Mouse (Mus musculus): ENCODE data around the gene Astn2. TPM values are rescaled to one million over a fixed set of nuclear protein-coding genes. Genes with fewer than 3 reads are reported as not detected.
A peak's percentile ranks its signal among the peaks of the same experiment; 100 is the strongest.

The Astn2 gene
- polyA plus RNA-seq, 1 experiment from 2014 or later: 0.61 TPM

GRCm38 (mm10) chr4:65449171-65449570, 955.2 kb downstream of the Astn2 start:
- 68% methylated on average over 4 of the region's 4 CpGs for WGBS
- no peak for ATAC-seq (ENCODE audit: insufficient number of reproducible peaks, insufficient read depth, low FRiP score, low read depth)
- Histone ChIP-seq H3K36me3 (ENCODE audit: control insufficient read depth, insufficient read depth, low read length) (no peaks in the 10 kb centered on the region), H3K9me3 (ENCODE audit: control insufficient read depth, low read length) (no peaks in the 10 kb centered on the region), H3K4me3 (ENCODE audit: control insufficient read depth in 1 of 2, insufficient read depth in 1 of 2, low read depth in 1 of 2, low read length in 2 of 2) (no peak overlapping the region), H3K4me2 (ENCODE audit: low read length) (no peak overlapping the region), H3K27ac (replicated peaks in 1 of 2; ENCODE audit: control insufficient read depth in 1 of 2, insufficient read depth in 1 of 2, low read depth in 2 of 2, low read length in 2 of 2) (no peak overlapping the region), H3K27me3 (ENCODE audit: control insufficient read depth, insufficient read depth, low read length) (no peaks in the 10 kb centered on the region), H3K9ac (ENCODE audit: low read length) (no peak overlapping the region), H3K4me1 (ENCODE audit: control insufficient read depth in 2 of 2, insufficient read depth in 2 of 2, low read length in 2 of 2) (no peaks in the 10 kb centered on the region)

GRCm38 (mm10) chr4:65441746-65442145, 962.7 kb downstream of the Astn2 start:
- no peaks in the 10 kb centered on the region for H3K9me3 ChIP-seq (ENCODE audit: control insufficient read depth, low read length)
- no peak overlapping the region for H3K9ac ChIP-seq (ENCODE audit: low read length)
- 55% methylated on average over 4 of the region's 4 CpGs for WGBS
- H3K4me2 ChIP-seq (ENCODE audit: low read length): no peak overlapping the region
- no peaks in the 10 kb centered on the region for H3K27me3 ChIP-seq (ENCODE audit: control insufficient read depth, insufficient read depth, low read length)
- no peak overlapping the region for H3K4me3 ChIP-seq (ENCODE audit: control insufficient read depth in 1 of 2, insufficient read depth in 1 of 2, low read depth in 1 of 2, low read length in 2 of 2)
- no peaks in the 10 kb centered on the region for H3K4me1 ChIP-seq (ENCODE audit: control insufficient read depth in 2 of 2, insufficient read depth in 2 of 2, low read length in 2 of 2)
- no peaks in the 10 kb centered on the region for H3K36me3 ChIP-seq (ENCODE audit: control insufficient read depth, insufficient read depth, low read length)
- H3K27ac ChIP-seq (replicated peaks in 1 of 2; ENCODE audit: control insufficient read depth in 1 of 2, insufficient read depth in 1 of 2, low read depth in 2 of 2, low read length in 2 of 2): no peak overlapping the region; a peak in 1 of 4 replicates
- ATAC-seq (ENCODE audit: insufficient number of reproducible peaks, insufficient read depth, low FRiP score, low read depth): no peak

- Histone ChIP-seq H3K27ac (replicated peaks in 1 of 2; ENCODE audit: control insufficient read depth in 1 of 2, insufficient read depth in 1 of 2, low read depth in 2 of 2, low read length in 2 of 2) (no peak overlapping the region), H3K4me1 (ENCODE audit: control insufficient read depth in 2 of 2, insufficient read depth in 2 of 2, low read length in 2 of 2) (peaks cover 4% of the 10 kb centered on the region in 2 experiments; a peak in 1 of 4 replicates), H3K27me3 (ENCODE audit: control insufficient read depth, insufficient read depth, low read length) (no peaks in the 10 kb centered on the region), H3K9ac (ENCODE audit: low read length) (no peak overlapping the region), H3K36me3 (ENCODE audit: control insufficient read depth, insufficient read depth, low read length) (no peaks in the 10 kb centered on the region), H3K4me2 (ENCODE audit: low read length) (no peak overlapping the region), H3K4me3 (ENCODE audit: control insufficient read depth in 1 of 2, insufficient read depth in 1 of 2, low read depth in 1 of 2, low read length in 2 of 2) (no peak overlapping the region), H3K9me3 (ENCODE audit: control insufficient read depth, low read length) (no peaks in the 10 kb centered on the region)
- ATAC-seq (ENCODE audit: insufficient number of reproducible peaks, insufficient read depth, low FRiP score, low read depth): no peak
- 50% methylated on average over 3 of the region's 3 CpGs for WGBS
These were observed 973.6 kb downstream of the Astn2 start for GRCm38 (mm10) chr4:65430804-65431203.

GRCm38 (mm10) chr4:65427480-65427879, 976.9 kb downstream of the Astn2 start:
- Histone ChIP-seq H3K4me1 (ENCODE audit: control insufficient read depth in 2 of 2, insufficient read depth in 2 of 2, low read length in 2 of 2) (peaks cover 4% of the 10 kb centered on the region in 2 experiments; a peak in 1 of 4 replicates), H3K4me3 (ENCODE audit: control insufficient read depth in 1 of 2, insufficient read depth in 1 of 2, low read depth in 1 of 2, low read length in 2 of 2) (no peak overlapping the region), H3K9me3 (ENCODE audit: control insufficient read depth, low read length) (no peaks in the 10 kb centered on the region), H3K9ac (ENCODE audit: low read length) (no peak overlapping the region), H3K4me2 (ENCODE audit: low read length) (no peak overlapping the region), H3K27ac (replicated peaks in 1 of 2; ENCODE audit: control insufficient read depth in 1 of 2, insufficient read depth in 1 of 2, low read depth in 2 of 2, low read length in 2 of 2) (no peak overlapping the region), H3K36me3 (ENCODE audit: control insufficient read depth, insufficient read depth, low read length) (no peaks in the 10 kb centered on the region), H3K27me3 (ENCODE audit: control insufficient read depth, insufficient read depth, low read length) (no peaks in the 10 kb centered on the region)
- 58% methylated on average over 3 of the region's 3 CpGs for WGBS
- ATAC-seq (ENCODE audit: insufficient number of reproducible peaks, insufficient read depth, low FRiP score, low read depth): 0 out of 2 replicates have a peak, but pooled peaks have one; percentile 26

- ATAC-seq (ENCODE audit: insufficient number of reproducible peaks, insufficient read depth, low FRiP score, low read depth): no peak; the same call in 1 of the 2 replicates
- Histone ChIP-seq H3K4me3 (ENCODE audit: control insufficient read depth in 1 of 2, insufficient read depth in 1 of 2, low read depth in 1 of 2, low read length in 2 of 2) (no peak overlapping the region), H3K9me3 (ENCODE audit: control insufficient read depth, low read length) (no peaks in the 10 kb centered on the region), H3K27ac (replicated peaks in 1 of 2; ENCODE audit: control insufficient read depth in 1 of 2, insufficient read depth in 1 of 2, low read depth in 2 of 2, low read length in 2 of 2) (no peak overlapping the region; a peak in 1 of 4 replicates), H3K27me3 (ENCODE audit: control insufficient read depth, insufficient read depth, low read length) (no peaks in the 10 kb centered on the region), H3K4me1 (ENCODE audit: control insufficient read depth in 2 of 2, insufficient read depth in 2 of 2, low read length in 2 of 2) (peaks cover 4% of the 10 kb centered on the region in 2 experiments; a peak in 1 of 4 replicates), H3K9ac (ENCODE audit: low read length) (no peak overlapping the region), H3K36me3 (ENCODE audit: control insufficient read depth, insufficient read depth, low read length) (no peaks in the 10 kb centered on the region), H3K4me2 (ENCODE audit: low read length) (no peak overlapping the region)
- WGBS: 35% methylated on average over 5 of the region's 5 CpGs
These were observed 978.0 kb downstream of the Astn2 start for GRCm38 (mm10) chr4:65426437-65426836.

GRCm38 (mm10) chr4:65423068-65423625, 981.3 kb downstream of the Astn2 start:
- Histone ChIP-seq H3K27me3 (ENCODE audit: control insufficient read depth, insufficient read depth, low read length) (no peaks in the 10 kb centered on the region), H3K4me3 (ENCODE audit: control insufficient read depth in 1 of 2, insufficient read depth in 1 of 2, low read depth in 1 of 2, low read length in 2 of 2) (no peak overlapping the region), H3K9ac (ENCODE audit: low read length) (no peak overlapping the region), H3K4me1 (ENCODE audit: control insufficient read depth in 2 of 2, insufficient read depth in 2 of 2, low read length in 2 of 2) (peaks cover 8 to 20% of the 10 kb centered on the region in 2 experiments; a peak in 3 of 4 replicates), H3K27ac (replicated peaks in 1 of 2; ENCODE audit: control insufficient read depth in 1 of 2, insufficient read depth in 1 of 2, low read depth in 2 of 2, low read length in 2 of 2) (no peak overlapping the region), H3K4me2 (ENCODE audit: low read length) (no peak overlapping the region), H3K9me3 (ENCODE audit: control insufficient read depth, low read length) (no peaks in the 10 kb centered on the region), H3K36me3 (ENCODE audit: control insufficient read depth, insufficient read depth, low read length) (no peaks in the 10 kb centered on the region)
- 79% methylated on average over 3 of the region's 3 CpGs for WGBS
- no peak for ATAC-seq (ENCODE audit: insufficient number of reproducible peaks, insufficient read depth, low FRiP score, low read depth)

- WGBS: 80% methylated on average over 2 of the region's 2 CpGs
- ATAC-seq (ENCODE audit: insufficient number of reproducible peaks, insufficient read depth, low FRiP score, low read depth): no peak
- H3K36me3 ChIP-seq (ENCODE audit: control insufficient read depth, insufficient read depth, low read length): no peaks in the 10 kb centered on the region
- no peaks in the 10 kb centered on the region for H3K9me3 ChIP-seq (ENCODE audit: control insufficient read depth, low read length)
- H3K4me2 ChIP-seq (ENCODE audit: low read length): no peak overlapping the region
- peak overlapping the region; percentile 57 to 78; a peak in 3 of 4 replicates for H3K27ac ChIP-seq (replicated peaks in 1 of 2; ENCODE audit: control insufficient read depth in 1 of 2, insufficient read depth in 1 of 2, low read depth in 2 of 2, low read length in 2 of 2)
- H3K4me3 ChIP-seq (ENCODE audit: control insufficient read depth in 1 of 2, insufficient read depth in 1 of 2, low read depth in 1 of 2, low read length in 2 of 2): no peak overlapping the region
- no peaks in the 10 kb centered on the region for H3K27me3 ChIP-seq (ENCODE audit: control insufficient read depth, insufficient read depth, low read length)
- peaks cover 4 to 17% of the 10 kb centered on the region in 2 experiments; a peak in 3 of 4 replicates for H3K4me1 ChIP-seq (ENCODE audit: control insufficient read depth in 2 of 2, insufficient read depth in 2 of 2, low read length in 2 of 2)
- H3K9ac ChIP-seq (ENCODE audit: low read length): no peak overlapping the region
These were observed 983.1 kb downstream of the Astn2 start for GRCm38 (mm10) chr4:65421272-65421671.

- no peak overlapping the region for H3K4me3 ChIP-seq (ENCODE audit: control insufficient read depth in 1 of 2, insufficient read depth in 1 of 2, low read depth in 1 of 2, low read length in 2 of 2)
- H3K9me3 ChIP-seq (ENCODE audit: control insufficient read depth, low read length): no peaks in the 10 kb centered on the region
- WGBS: 0% methylated on average over 3 of the region's 3 CpGs
- peaks cover 4 to 17% of the 10 kb centered on the region in 2 experiments; a peak in 3 of 4 replicates for H3K4me1 ChIP-seq (ENCODE audit: control insufficient read depth in 2 of 2, insufficient read depth in 2 of 2, low read length in 2 of 2)
- peak; percentile 79; the same call in 1 of the 2 replicates for ATAC-seq (ENCODE audit: insufficient number of reproducible peaks, insufficient read depth, low FRiP score, low read depth)
- no peaks in the 10 kb centered on the region for H3K36me3 ChIP-seq (ENCODE audit: control insufficient read depth, insufficient read depth, low read length)
- H3K9ac ChIP-seq (ENCODE audit: low read length): no peak overlapping the region
- peak overlapping the region; percentile 57 to 78 for H3K27ac ChIP-seq (replicated peaks in 1 of 2; ENCODE audit: control insufficient read depth in 1 of 2, insufficient read depth in 1 of 2, low read depth in 2 of 2, low read length in 2 of 2)
- no peaks in the 10 kb centered on the region for H3K27me3 ChIP-seq (ENCODE audit: control insufficient read depth, insufficient read depth, low read length)
- H3K4me2 ChIP-seq (ENCODE audit: low read length): no peak overlapping the region
These were observed 983.9 kb downstream of the Astn2 start for GRCm38 (mm10) chr4:65420511-65420931.

Data from heart, embryonic 14.5 days (tissue).